Mouse (Mus musculus): ENCODE data around the gene Slc35g1.

DNA sequence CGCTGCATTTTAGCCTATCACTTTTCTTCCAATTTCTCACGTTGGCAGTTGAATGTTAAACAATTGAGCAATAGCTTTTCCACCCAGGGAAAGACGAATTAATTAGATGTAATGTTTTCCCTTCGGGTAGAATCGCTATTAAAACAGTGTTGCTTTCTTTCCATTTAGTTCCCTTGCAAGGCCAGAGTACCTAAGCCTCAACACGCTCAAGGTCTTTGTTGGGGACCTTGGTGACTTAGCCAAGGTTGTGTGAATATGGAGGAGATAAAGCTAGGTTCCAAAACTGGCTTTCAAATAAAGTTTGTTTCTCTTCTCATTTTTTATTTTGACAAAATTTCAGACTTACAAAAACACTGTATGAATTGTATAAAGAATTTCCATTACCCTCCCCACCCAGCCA, 27.1 kb downstream of the Slc35g1 start:
- no peak for TF ChIP-seq ZC3H11A (IDR thresholded peaks at IDR 0.05; ENCODE audit: borderline replicate concordance, low read depth, low read length)
- no peak for TF ChIP-seq MAFK (IDR thresholded peaks at IDR 0.05; ENCODE audit: insufficient read depth, low read depth, low read length)

Data from ES-E14 (cell line).